Mouse (Mus musculus) adrenal gland, postnatal 25 days (tissue): ENCODE measurements around the gene Hsp90b1. TPM values are rescaled to one million over a fixed set of nuclear protein-coding genes. Genes with fewer than 3 reads are reported as not detected.

ENCODE experiments used
- microRNA-seq, 2 experiments: library from miRNA; unstranded; fragments of <30 nt; microRNA quantifications; one replicate each; pipeline ENCODE4 v1.2.0; 2021
- total RNA-seq: library from RNA; stranded (reverse); gene quantifications from 2 replicates; pipeline ENCODE4 v1.2.3, GENCODE M21; 2021

Gene Hsp90b1
- total RNA-seq, 1 experiment from 2014 or later, result 563 TPM

Small RNA genes within 50 kb of the gene (microRNA-seq; reads per million reads assigned to microRNA genes)
- gene Gm25745, result 1.4 to 4.3 reads per million in 2 experiments

Other genes with a start within 250 kb of the Hsp90b1 start
- gene Syn3, start 206.6 kb downstream of the Hsp90b1 start, total RNA-seq, result 3.4 and 5.2 TPM in 2 replicates
- 3.3 and 3.5 TPM in 2 replicates for gene Ttc41, start 302 bp upstream of the Hsp90b1 start, total RNA-seq
- gene Gm49358, start 58.5 kb upstream of the Hsp90b1 start, total RNA-seq, result 9.5 and 10.1 TPM in 2 replicates
- gene Nt5dc3, start 73.5 kb upstream of the Hsp90b1 start, total RNA-seq, result 37.0 and 43.7 TPM in 2 replicates